Mouse (Mus musculus): ENCODE data around the gene Spata20. TPM values are rescaled to one million over a fixed set of nuclear protein-coding genes. Genes with fewer than 3 reads are reported as not detected.
A peak's percentile ranks its signal among the peaks of the same experiment; 100 is the strongest.

Spata20 gene
- total RNA-seq, 2 experiments from 2014 or later = 0.35 to 0.43 TPM

DNA sequence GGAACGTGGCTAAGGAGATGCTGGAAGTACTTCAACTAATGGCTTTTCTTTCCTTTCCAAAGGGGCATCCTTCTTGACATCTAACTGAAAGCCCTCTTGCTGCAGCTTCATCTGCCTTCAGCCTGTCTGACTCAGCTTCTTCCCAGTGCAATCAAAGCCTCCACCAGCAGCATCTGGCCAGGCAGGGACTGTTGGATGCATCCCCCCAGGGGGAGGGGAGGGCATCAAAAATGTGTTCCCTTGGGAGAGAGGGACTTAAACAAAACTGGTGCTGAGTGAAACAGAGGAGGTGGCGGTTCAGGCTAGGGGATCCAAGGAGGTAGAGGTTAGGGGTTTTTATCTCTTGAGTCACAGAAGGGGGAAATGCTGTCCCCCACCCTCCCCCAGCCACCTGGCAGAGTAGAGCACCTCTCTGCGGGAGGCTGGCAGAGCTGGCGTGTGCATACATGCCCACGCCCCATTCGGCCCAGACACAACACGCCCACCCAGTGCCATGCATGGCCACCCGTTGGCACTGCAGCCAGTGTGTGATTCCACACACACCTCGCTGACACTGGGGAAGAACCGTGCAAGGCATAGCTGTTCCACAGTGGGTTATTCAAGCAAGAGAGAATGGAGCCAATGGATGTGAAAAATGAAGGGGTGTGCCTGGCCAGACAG lies 30.7 kb downstream of the Spata20 start:
- DNase-seq (ENCODE audit: low spot score in 2 of 2) = no peak

DNA sequence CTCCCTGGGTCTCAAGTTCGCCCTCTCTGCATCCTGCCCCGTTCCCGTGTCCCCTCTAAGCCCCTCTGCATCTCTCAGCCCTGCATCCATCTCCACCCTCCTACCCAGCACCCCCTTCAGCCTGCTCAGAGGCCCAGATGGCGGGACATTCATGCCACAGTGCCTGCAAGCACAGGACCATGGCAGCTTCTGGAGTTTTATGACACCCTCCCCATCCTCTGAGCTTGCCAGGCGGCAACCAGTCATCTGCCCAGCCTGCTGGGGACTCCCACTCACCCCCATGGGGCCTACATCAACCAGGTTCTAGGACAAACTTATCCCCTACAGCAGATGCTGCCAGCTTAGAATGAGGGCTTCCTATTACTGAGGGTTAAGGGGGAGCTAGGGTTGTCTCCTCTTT lies 31.2 kb downstream of the Spata20 start:
- peak in 1 of 2 experiments; percentile 62 for DNase-seq (ENCODE audit: low spot score in 2 of 2)

DNA sequence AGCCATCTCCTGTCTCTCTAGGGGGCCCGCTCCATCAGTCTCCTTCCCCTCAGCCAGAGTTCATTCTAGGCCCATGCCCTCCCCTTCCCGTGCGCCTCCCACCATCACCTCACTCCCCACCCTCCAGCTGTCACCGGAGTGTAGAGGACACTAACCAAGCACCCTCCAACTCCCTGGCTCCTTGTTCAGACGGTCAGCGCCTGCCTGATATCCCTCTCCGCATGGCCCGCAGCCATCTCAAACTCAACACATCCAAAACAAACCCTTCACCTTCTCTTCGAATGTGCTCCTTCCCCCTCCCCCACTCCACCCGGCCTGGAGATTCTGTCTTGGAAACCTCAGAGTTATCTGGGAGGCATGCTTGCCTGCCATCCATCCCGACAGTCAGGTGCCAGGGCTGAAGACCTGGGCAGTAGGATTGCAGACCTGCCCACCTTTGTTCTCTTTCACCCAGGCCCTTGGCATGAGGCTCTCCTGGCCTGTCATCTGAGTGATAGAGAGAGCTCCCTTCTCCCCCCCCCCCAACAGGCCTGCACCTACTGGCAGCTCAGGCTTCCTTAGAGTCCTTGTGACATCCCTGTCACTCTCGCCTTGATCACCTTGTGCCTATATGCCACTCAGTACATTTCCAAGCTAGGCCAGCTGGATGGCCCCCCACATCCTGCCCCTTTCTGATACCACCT lies 34.7 kb downstream of the Spata20 start:
- no peak for DNase-seq (ENCODE audit: low spot score in 2 of 2)

DNA sequence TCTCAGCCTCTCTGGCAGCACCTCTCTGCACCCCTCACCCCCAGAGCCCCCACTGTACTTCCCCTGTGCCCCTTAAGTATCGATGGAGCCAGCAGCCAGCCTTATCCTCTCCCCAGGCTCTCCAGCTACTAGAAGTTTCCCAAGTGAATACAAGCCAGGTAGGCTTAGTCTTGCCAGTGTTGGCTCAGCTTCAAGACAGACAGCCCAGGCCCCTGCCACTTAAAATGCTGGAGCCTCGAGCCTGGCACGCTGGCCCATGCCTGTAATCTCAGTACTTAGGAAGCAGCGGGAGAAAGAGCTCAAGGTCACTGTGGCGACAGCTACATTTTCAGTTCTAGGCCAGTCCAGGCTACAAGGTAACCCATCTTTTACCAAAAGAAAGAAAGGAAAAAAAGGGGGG lies 36.1 kb downstream of the Spata20 start:
- no peak for DNase-seq (ENCODE audit: low spot score in 2 of 2)

DNA sequence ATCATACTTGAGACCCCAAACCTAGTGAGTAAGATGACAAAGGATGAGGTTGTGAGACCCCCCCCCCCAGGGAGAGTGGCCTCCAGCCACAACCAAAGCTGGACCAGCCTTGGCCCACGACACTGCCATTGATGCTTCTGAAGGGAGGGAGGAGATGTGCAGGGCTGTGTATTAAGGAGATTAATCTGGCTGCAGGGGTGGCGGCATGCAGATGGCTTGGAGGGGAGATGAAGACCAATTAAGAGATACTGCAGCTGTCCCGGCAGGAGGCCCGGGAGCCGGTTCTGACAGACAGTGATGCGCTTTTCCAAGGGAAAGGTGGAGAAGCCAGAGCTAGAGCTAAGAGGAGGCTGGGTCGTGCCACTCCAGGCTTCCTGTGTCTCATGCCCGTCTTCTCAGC lies 36.7 kb downstream of the Spata20 start:
- no peak for DNase-seq (ENCODE audit: low spot score in 2 of 2)

DNA sequence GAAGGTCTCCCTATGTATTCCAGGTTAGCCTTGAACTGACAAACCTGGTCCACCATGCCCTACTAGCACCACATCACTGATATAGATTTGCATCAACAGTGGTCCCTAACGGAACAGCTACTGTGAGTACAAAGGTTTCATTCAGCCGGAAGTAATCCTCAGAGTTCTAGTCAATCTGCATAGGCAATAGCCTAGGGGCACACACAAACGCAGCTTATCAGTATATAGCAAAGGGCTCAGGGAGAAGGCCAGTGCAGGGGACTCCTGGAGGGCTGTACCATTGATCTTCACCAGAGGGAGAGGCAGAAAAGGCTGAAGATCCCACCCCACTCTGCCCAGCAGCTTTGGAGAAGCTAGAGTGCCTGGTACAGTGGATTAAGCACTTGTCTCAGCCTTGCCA lies 39.0 kb downstream of the Spata20 start:
- no peak for DNase-seq (ENCODE audit: low spot score in 2 of 2)

DNA sequence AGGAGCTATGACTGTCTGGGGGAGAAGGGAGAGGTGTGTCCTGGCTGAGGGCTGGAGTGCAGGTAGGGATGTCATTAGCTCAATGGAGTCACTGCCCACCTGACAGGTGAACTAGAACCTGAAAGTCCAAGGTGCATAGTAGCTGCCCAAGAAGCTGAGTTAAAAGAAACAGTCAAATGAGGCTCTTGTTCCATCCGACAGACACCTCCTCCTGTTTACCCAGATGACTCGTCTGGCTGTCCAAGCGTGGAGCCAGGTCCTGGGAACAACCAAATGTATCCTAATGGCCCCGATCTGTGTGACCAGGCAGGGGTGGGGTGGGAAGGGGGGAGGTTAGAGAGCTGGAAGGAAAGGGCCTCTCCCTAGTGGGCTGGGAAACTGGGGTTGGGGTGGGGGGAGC lies 40.7 kb downstream of the Spata20 start:
- DNase-seq (ENCODE audit: low spot score in 2 of 2) = no peak

DNA sequence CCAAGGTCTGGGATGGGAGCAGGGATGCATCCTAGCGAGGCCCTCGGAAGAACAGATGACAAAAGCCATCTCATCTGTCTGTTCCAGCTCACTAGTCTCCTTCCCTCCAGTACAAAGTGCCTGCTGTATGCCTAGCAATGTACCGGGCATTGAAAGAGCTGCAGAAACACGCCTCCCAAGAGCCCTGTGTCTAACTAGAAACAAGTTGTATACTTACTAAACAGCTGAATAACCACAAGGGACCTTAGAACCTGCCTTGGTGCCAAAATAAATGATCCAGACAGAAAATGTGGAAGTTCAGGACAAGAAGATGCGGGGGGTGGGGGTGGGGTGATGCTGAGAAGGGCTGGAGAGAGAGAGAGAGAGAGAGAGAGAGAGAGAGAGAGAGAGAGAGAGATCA lies 41.1 kb downstream of the Spata20 start:
- no peak for DNase-seq (ENCODE audit: low spot score in 2 of 2)

DNA sequence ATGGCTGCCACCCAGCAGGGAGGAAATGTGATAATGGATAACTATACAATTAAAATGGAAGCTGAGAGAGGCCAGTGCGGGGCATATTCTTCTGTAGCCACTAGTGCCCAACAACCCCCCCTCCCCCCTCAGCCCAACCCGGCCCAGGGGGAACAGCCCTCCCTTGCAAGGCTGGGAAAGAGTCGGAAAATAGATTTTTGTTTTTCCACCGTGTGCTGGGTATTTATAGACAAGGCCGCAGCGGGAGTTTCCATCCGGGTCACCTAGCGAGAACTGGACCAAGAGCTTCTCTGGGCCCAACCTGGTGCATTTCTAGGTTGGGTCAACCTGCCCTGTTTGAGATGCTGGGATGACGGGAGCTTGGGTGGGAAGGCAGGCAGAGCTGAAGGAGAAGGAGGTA lies 44.2 kb downstream of the Spata20 start:
- DNase-seq (ENCODE audit: low spot score in 2 of 2) = no peak

DNA sequence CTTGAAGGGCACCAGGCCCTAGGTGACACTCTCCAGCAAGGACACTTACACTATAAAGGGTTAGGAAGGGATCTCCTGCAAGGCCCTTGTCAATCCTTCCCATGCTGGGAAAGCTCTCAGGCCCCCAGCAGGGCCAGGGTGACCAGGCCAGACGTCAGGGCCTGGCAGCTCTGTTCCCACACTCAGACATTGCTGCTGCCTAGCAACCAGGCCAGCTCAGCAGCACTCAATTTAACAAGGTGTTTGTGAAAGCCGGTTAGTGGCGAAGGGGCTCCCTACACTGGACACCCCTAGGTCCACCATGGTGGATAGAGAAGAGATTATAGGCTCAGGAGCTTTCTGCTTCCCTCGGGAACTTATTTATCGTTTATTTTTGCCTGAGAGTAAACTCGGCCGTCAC lies 44.9 kb downstream of the Spata20 start:
- DNase-seq (ENCODE audit: low spot score in 2 of 2) = no peak

DNA sequence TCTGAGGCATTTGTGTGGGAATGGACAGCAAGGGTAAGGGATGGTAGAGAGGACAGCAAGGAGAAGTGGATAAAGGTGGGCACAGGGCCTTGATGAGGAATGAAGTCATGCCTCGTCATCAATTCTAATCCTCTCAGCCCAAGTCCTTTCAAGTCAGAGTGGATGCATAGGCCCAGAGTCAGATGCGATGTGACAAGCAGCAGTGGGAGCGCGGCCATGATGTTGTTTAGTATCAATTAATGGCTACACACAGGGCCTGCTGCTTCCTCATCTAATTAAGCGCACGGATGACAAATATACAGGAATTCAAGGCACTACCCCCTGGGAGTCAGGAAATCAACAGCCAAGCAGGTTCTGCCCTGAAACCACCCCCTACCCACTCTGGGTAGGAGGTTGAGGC lies 45.6 kb downstream of the Spata20 start:
- DNase-seq (ENCODE audit: low spot score in 2 of 2) = no peak

DNA sequence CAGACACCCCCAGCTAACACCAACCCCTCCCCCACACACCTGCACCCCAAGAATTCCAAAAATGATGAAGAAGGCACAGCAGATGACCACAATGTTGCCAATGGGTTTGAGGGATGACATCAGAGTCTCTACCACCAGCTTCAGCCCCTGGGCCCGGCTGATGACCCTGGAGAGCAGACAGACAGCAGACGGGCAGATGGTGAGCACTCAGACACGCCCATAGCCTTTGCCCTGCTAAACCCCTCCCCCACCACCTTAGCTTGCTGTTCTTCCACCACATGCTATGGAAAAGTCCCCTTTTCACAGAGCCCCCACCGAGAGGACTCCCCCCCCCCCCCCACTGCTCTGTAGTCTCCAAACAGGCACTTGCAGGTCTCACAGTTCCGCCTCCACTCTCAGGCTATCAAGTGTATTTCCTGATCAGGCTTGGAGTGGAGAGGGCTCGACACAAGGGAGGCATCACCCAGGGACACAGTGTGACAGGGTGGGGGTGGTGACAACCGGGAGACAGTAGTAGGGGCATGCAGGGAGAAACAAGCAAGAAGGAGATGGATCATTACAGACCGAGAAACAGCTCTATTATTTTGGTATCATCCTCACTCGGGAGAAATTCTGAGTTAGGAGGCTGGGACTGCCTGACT lies 56.8 kb downstream of the Spata20 start:
- no peak for DNase-seq (ENCODE audit: low spot score in 2 of 2)

Other genes with a start within 250 kb of the Spata20 start
- gene Wfikkn2, start 240.2 kb downstream of the Spata20 start, total RNA-seq (2021) = 1 to 10 TPM; 1.4 to 5.1 TPM
- gene Gm21885, start 204.3 kb downstream of the Spata20 start, total RNA-seq (2021) = not detected
- 100 to 1,000 TPM; 119 to 127 TPM for gene Luc7l3, start 164.2 kb downstream of the Spata20 start, total RNA-seq (2021)
- 100 to 1,000 TPM in 1 of 2 experiments, 10 to 100 TPM in 1; 99.2 to 104 TPM for gene Ankrd40, start 158.2 kb downstream of the Spata20 start, total RNA-seq (2021)
- gene Abcc3, start 93.2 kb downstream of the Spata20 start, total RNA-seq (2021) = 1 to 10 TPM; 1.8 to 3.8 TPM
- gene Cacna1g, start 12.0 kb downstream of the Spata20 start, total RNA-seq (2021) = 10 to 100 TPM; 74.7 to 92.9 TPM
- gene Epn3, start 13.8 kb upstream of the Spata20 start, total RNA-seq (2021) = 1 to 10 TPM; 3.9 to 5.7 TPM
- 1 to 10 TPM; 1.6 to 5.6 TPM for gene Mycbpap, start 35.6 kb upstream of the Spata20 start, total RNA-seq (2021)
- 10 to 100 TPM; 10.2 to 11.6 TPM for gene Rsad1, start 63.1 kb upstream of the Spata20 start, total RNA-seq (2021)
- gene Chad, start 78.9 kb upstream of the Spata20 start, total RNA-seq (2021) = 1 to 10 TPM; 1.3 to 2.4 TPM
- gene Acsf2, start 115.7 kb upstream of the Spata20 start, total RNA-seq (2021) = 10 to 100 TPM; 20.9 to 23.0 TPM
- 10 to 100 TPM; 74.0 to 75.1 TPM for gene Lrrc59, start 143.6 kb upstream of the Spata20 start, total RNA-seq (2021)
- gene Mrpl27, start 167.6 kb upstream of the Spata20 start, total RNA-seq (2021) = 10 to 100 TPM; 64.5 to 69.6 TPM
- gene Eme1, start 167.8 kb upstream of the Spata20 start, total RNA-seq (2021) = under 1 TPM; 0.60 to 0.78 TPM
- 10 to 100 TPM; 27.3 to 36.0 TPM for gene Xylt2, start 191.3 kb upstream of the Spata20 start, total RNA-seq (2021)
- gene Gm11541, start 218.3 kb upstream of the Spata20 start, total RNA-seq (2021) = not detected